Mouse (Mus musculus) lung, postnatal 0 days (tissue): ENCODE results near the gene Btc.

Experiments used
- CTCF ChIP-seq: IDR thresholded peaks from 2 replicates; pipeline ENCODE4 v1.5.1; 2016; ENCODE audit warnings: antibody characterized with exemption, mild to moderate bottlenecking
- EP300 ChIP-seq: IDR thresholded peaks from 2 replicates; pipeline ENCODE4 v1.6.1; 2016; ENCODE audit warnings: antibody characterized with exemption, mild to moderate bottlenecking, control low read depth

GRCm38 (mm10) chr5:91403281-91403680, 487 bp upstream of the Btc start:
- no peak for TF ChIP-seq CTCF
- no peak for TF ChIP-seq EP300
